Mouse (Mus musculus): ENCODE results near the gene Agtr1a. TPM values are rescaled to one million over a fixed set of nuclear protein-coding genes. Genes with fewer than 3 reads are reported as not detected.

Gene Agtr1a
- polyA plus RNA-seq, 2 experiments = 8.7 to 10.3 TPM

DNA sequence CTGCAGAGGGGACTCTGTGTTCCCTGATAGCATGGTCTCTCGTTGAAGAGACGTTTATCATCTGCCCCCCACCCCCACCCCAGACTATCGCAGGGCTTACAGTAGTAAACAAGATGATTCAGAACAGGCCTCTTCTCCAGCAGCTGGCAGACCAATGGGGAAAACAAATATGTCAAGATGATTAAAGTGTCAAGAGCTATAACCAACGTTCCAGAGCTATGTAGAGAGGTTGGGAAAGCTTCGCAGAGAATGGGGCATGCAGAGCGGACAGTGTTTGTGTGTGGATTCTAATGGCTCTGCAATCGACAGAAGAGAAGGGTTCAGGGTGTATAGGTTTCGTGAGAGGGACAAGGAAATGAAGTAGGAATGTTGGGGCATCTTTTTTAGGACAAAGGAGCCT lies 31.9 kb downstream of the Agtr1a start:
- ATAC-seq (ENCODE audit: insufficient read depth) = no peak
- H3K36me3 ChIP-seq (replicated peaks; ENCODE audit: control insufficient read depth, insufficient read depth, low read depth) = no peaks in the 10 kb centered on the region
- H3K4me3 ChIP-seq (ENCODE audit: insufficient read depth in 1 of 2, low read depth in 2 of 2, low read length in 2 of 2) = no peak overlapping the region
- TF ChIP-seq EP300 (IDR thresholded peaks at IDR 0.05; ENCODE audit: low read depth) (no peak), CTCF (IDR thresholded peaks at IDR 0.05; ENCODE audit: low read depth) (no peak)
- 51% methylated on average over 8 of the region's 8 CpGs for WGBS (ENCODE audit: insufficient replicate concordance)
- no peak overlapping the region for H3K27ac ChIP-seq
- H3K4me2 ChIP-seq (ENCODE audit: low read depth) = no peak overlapping the region
- no peaks in the 10 kb centered on the region for H3K27me3 ChIP-seq (ENCODE audit: control insufficient read depth, insufficient read depth, low read length)
- H3K9me3 ChIP-seq (ENCODE audit: control insufficient read depth, low read length) = no peaks in the 10 kb centered on the region
- H3K9ac ChIP-seq (replicated peaks) = no peak overlapping the region
- 0 out of 4 replicates have a peak, but pooled peaks cover 0 to 2% of the 10 kb centered on the region in 2 experiments for H3K4me1 ChIP-seq (replicated peaks; ENCODE audit: control insufficient read depth in 2 of 2, insufficient read depth in 2 of 2, low read length in 1 of 2)
- no peak for DNase-seq (ENCODE audit: low read depth in 3 of 3, low spot score in 3 of 3)

DNA sequence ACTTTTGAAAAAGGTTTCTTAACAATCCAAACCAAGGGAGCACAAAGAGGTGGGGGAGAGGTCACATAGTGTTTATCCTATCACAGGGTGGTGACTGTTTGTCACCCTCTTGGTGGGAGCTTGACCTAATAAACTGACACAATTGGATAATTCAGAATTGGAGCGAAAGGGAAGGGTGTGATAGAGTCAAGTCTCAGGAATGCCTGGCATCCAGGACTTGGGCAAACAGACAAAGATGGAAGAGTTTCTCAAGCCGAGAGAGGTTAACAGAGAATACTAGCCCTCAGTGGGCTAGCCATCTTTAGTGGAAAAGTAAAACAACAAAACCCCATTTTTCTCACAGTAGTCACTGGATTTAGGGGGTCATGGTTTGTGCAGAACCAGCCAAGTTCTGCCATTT lies 32.5 kb downstream of the Agtr1a start:
- WGBS (ENCODE audit: insufficient replicate concordance) = 45% methylated on average over 2 of the region's 2 CpGs
- 0 out of 4 replicates have a peak, but pooled peaks cover 0 to 2% of the 10 kb centered on the region in 2 experiments for H3K4me1 ChIP-seq (replicated peaks; ENCODE audit: control insufficient read depth in 2 of 2, insufficient read depth in 2 of 2, low read length in 1 of 2)
- TF ChIP-seq CTCF (IDR thresholded peaks at IDR 0.05; ENCODE audit: low read depth) = no peak
- no peak for TF ChIP-seq EP300 (IDR thresholded peaks at IDR 0.05; ENCODE audit: low read depth)
- H3K27me3 ChIP-seq (ENCODE audit: control insufficient read depth, insufficient read depth, low read length) = no peaks in the 10 kb centered on the region
- H3K36me3 ChIP-seq (replicated peaks; ENCODE audit: control insufficient read depth, insufficient read depth, low read depth) = no peaks in the 10 kb centered on the region
- H3K9ac ChIP-seq (replicated peaks) = no peak overlapping the region
- no peak for DNase-seq (ENCODE audit: low read depth in 3 of 3, low spot score in 3 of 3)
- no peak for ATAC-seq (ENCODE audit: insufficient read depth)
- H3K4me3 ChIP-seq (ENCODE audit: insufficient read depth in 1 of 2, low read depth in 2 of 2, low read length in 2 of 2) = no peak overlapping the region
- H3K9me3 ChIP-seq (ENCODE audit: control insufficient read depth, low read length) = no peaks in the 10 kb centered on the region
- H3K4me2 ChIP-seq (ENCODE audit: low read depth) = no peak overlapping the region
- H3K27ac ChIP-seq = no peak overlapping the region

DNA sequence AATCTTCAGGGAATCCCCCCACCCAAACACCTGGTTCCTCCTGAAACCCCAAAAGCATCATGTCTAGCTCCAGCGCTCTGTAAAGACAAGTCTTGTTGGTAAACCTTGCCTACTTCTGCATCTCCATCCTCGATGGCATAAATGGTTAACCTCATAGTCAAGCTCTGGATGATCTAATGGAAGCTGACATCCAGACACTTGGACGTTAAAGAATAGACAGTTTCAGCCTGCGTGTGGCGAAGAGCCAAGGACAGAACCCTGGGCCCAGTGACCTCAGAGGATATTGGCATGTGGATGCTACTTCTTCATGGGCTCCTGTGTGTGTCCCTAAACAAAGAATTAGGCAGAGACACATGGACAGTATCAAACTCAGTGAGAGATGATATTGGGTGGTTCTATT lies 42.6 kb downstream of the Agtr1a start:
- H3K4me3 ChIP-seq (ENCODE audit: insufficient read depth in 1 of 2, low read depth in 2 of 2, low read length in 2 of 2) = no peak overlapping the region
- H3K4me1 ChIP-seq (replicated peaks; ENCODE audit: control insufficient read depth in 2 of 2, insufficient read depth in 2 of 2, low read length in 1 of 2) = no peaks in the 10 kb centered on the region
- H3K9ac ChIP-seq (replicated peaks) = no peak overlapping the region
- ATAC-seq (ENCODE audit: insufficient read depth) (no peak), DNase-seq (ENCODE audit: low read depth in 3 of 3, low spot score in 3 of 3) (no peak)
- WGBS (ENCODE audit: insufficient replicate concordance) = 58% methylated on average over 5 of the region's 5 CpGs
- H3K27me3 ChIP-seq (ENCODE audit: control insufficient read depth, insufficient read depth, low read length) = no peaks in the 10 kb centered on the region
- no peak overlapping the region for H3K27ac ChIP-seq
- no peak for TF ChIP-seq EP300 (IDR thresholded peaks at IDR 0.05; ENCODE audit: low read depth)
- no peak for TF ChIP-seq CTCF (IDR thresholded peaks at IDR 0.05; ENCODE audit: low read depth)
- H3K4me2 ChIP-seq (ENCODE audit: low read depth) = no peak overlapping the region
- no peaks in the 10 kb centered on the region for H3K36me3 ChIP-seq (replicated peaks; ENCODE audit: control insufficient read depth, insufficient read depth, low read depth)
- H3K9me3 ChIP-seq (ENCODE audit: control insufficient read depth, low read length) = no peaks in the 10 kb centered on the region

DNA sequence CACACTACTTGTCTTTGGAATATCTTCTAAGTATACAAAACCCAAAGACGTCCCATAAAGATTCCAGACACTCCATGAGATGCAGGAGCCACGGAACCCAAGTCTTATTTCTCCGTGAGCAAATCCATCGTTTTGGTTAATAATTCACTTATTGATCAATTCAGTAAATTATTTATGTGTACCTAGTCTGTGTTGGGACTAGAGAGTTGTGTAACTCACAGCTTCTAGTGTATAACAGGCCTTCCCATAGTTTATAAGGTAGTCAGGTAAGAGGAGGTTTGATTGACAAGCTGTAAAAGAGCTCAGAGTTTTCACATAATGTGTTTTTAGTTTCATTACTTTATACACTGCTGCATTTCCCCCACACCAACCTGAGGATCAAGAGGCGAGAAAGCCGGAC lies 48.9 kb downstream of the Agtr1a start:
- TF ChIP-seq CTCF (IDR thresholded peaks at IDR 0.05; ENCODE audit: low read depth) (no peak), EP300 (IDR thresholded peaks at IDR 0.05; ENCODE audit: low read depth) (no peak)
- WGBS (ENCODE audit: insufficient replicate concordance) = 57% methylated on average over 6 of the region's 6 CpGs
- H3K4me3 ChIP-seq (ENCODE audit: insufficient read depth in 1 of 2, low read depth in 2 of 2, low read length in 2 of 2) = no peak overlapping the region
- no peaks in the 10 kb centered on the region for H3K9me3 ChIP-seq (ENCODE audit: control insufficient read depth, low read length)
- H3K36me3 ChIP-seq (replicated peaks; ENCODE audit: control insufficient read depth, insufficient read depth, low read depth) = no peaks in the 10 kb centered on the region
- ATAC-seq (ENCODE audit: insufficient read depth) (no peak), DNase-seq (ENCODE audit: low read depth in 3 of 3, low spot score in 3 of 3) (peak in 1 of 3 experiments; percentile 2)
- no peak overlapping the region for H3K4me2 ChIP-seq (ENCODE audit: low read depth)
- no peaks in the 10 kb centered on the region for H3K27me3 ChIP-seq (ENCODE audit: control insufficient read depth, insufficient read depth, low read length)
- H3K27ac ChIP-seq = no peak overlapping the region
- no peak overlapping the region for H3K9ac ChIP-seq (replicated peaks)
- H3K4me1 ChIP-seq (replicated peaks; ENCODE audit: control insufficient read depth in 2 of 2, insufficient read depth in 2 of 2, low read length in 1 of 2) = no peaks in the 10 kb centered on the region; a peak in 1 of 4 replicates

DNA sequence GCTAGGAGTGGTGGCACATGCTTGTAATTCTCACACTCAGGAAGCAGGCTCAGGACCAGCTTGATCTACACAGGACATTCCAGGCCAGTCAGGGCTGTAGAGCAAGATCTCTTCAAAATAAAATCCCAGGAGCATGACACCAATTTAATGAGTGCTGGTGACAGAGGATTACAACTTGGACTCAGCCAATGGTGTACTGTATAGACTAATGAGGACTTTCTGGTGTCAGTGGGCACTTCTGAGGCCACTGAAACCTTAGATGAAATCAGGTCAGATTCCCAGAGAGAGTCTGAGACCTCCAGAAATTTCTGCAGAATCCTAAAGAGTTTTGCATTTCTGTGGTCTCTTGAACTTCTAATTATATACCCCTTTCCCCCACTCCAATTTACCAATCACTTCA lies 57.9 kb downstream of the Agtr1a start:
- no peak overlapping the region for H3K27ac ChIP-seq
- no peaks in the 10 kb centered on the region for H3K9me3 ChIP-seq (ENCODE audit: control insufficient read depth, low read length)
- no peak overlapping the region for H3K9ac ChIP-seq (replicated peaks)
- DNase-seq (ENCODE audit: low read depth in 3 of 3, low spot score in 3 of 3) (no peak), ATAC-seq (ENCODE audit: insufficient read depth) (no peak)
- H3K4me3 ChIP-seq (ENCODE audit: insufficient read depth in 1 of 2, low read depth in 2 of 2, low read length in 2 of 2) = no peak overlapping the region
- no peaks in the 10 kb centered on the region for H3K4me1 ChIP-seq (replicated peaks; ENCODE audit: control insufficient read depth in 2 of 2, insufficient read depth in 2 of 2, low read length in 1 of 2)
- no peaks in the 10 kb centered on the region for H3K27me3 ChIP-seq (ENCODE audit: control insufficient read depth, insufficient read depth, low read length)
- no peak overlapping the region for H3K4me2 ChIP-seq (ENCODE audit: low read depth)
- H3K36me3 ChIP-seq (replicated peaks; ENCODE audit: control insufficient read depth, insufficient read depth, low read depth) = no peaks in the 10 kb centered on the region
- TF ChIP-seq EP300 (IDR thresholded peaks at IDR 0.05; ENCODE audit: low read depth) = no peak
- TF ChIP-seq CTCF (IDR thresholded peaks at IDR 0.05; ENCODE audit: low read depth) = no peak
